Mouse (Mus musculus) lung, adult 2 months (tissue): ENCODE measurements around the gene Pramel4. TPM values are rescaled to one million over a fixed set of nuclear protein-coding genes. Genes with fewer than 3 reads are reported as not detected.
"Not testable (repeated sequence)": the region's sequence is repeated elsewhere in the genome, so short reads cannot be mapped to it uniquely, and the experiment has no call there.

Experiments used
- DNase-seq: peaks from one replicate; pipeline ENCODE4 v3.0.0; 2022
- H3K4me1 ChIP-seq: fragments of 200-500 bp; 2 replicates; pipeline ENCODE4 v1.6.1; 2011; ENCODE audit warnings: low read length; ENCODE audit not compliant: control insufficient read depth, insufficient read depth
- H3K4me3 ChIP-seq: fragments of 200-500 bp; replicated peaks from 2 replicates; pipeline ENCODE3; 2011; ENCODE audit warnings: low read depth, mild to moderate bottlenecking, control low read depth, low read length; ENCODE audit errors: extremely low read depth
- whole genome bisulfite sequencing: fragments of 180-500 bp; shearing (Covaris S2); methylation state at CpG from one replicate; pipeline ENCODE4 v1.1.7; 2018; 5-methylcytosine and 5-hydroxymethylcytosine counted together
- polyA plus RNA-seq: library from polyadenylated mRNA; depleted of rRNA; stranded (reverse); fragments of >200 nt; gene quantifications from 2 replicates; pipeline ENCODE4 v1.2.3, GENCODE M21; 2012; rRNA removed

Pramel4 gene
- not detected in 2 replicates for polyA plus RNA-seq

DNA sequence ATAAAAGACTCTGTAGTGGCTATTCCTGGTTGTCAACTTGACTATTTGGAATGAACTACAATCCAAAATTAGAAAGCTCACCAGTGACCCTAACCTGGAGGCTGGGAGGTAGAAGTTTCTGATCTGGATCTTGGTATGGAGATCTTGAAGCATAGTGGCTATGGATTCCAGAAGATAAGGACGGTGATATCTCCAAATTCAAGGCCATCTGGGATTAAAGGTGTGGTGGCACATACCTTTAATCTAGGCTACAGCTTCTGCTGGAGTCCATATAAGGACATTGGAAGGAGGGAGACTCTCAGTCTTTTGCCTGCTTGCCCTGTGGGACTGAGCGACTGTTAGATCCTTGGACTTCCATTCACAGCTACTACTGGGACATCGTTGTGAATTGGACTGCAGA is at the start of gene Pramel4:
Gene Pramel4, plus strand, starts transcription at position 301 of the 400 bp plus-strand sequence.
- 80% methylated on average over 3 of the region's 3 CpGs for WGBS
- H3K4me3 ChIP-seq, DNase-seq, H3K4me1 ChIP-seq: not testable (repeated sequence)

DNA sequence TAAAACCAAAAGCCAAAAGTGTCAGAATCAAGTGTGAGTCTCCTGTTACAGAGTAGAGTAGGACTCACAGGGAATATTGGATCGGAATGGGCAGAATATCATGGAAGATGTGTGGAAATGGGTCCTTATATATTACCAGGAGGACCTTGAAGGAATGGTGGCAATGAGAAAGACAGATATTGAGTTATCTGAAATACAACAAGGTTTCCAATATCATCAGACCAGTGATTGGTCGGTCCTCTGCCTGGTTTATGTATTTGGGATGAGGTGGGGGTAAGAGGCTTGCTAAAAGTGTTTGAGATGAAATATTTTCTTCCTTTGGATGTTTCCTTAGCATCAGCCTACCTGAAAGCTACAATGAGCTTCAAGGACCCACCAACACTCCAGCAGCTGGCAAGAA is 47.2 kb downstream of the Pramel4 start, which contains the start of gene Gm13102:
Gene Gm13102, plus strand, starts transcription at position 301 of the 400 bp plus-strand sequence.
- not testable (repeated sequence) for DNase-seq, H3K4me3 ChIP-seq, H3K4me1 ChIP-seq
- 78% methylated on average over 1 of the region's 2 CpGs for WGBS

Other genes with a start within 250 kb of the Pramel4 start
- gene Gm13084, start 243.0 kb upstream of the Pramel4 start, polyA plus RNA-seq: not detected in 2 replicates
- not detected in 2 replicates for gene Gm13103, start 212.6 kb upstream of the Pramel4 start, polyA plus RNA-seq
- gene Pramef6, start 158.7 kb upstream of the Pramel4 start, polyA plus RNA-seq: not detected in 2 replicates
- not detected in 2 replicates for gene Pramef25, start 108.1 kb upstream of the Pramel4 start, polyA plus RNA-seq
- not detected in 2 replicates for gene Gm13101, start 92.2 kb upstream of the Pramel4 start, polyA plus RNA-seq
- gene Pramef17, start 64.8 kb upstream of the Pramel4 start, polyA plus RNA-seq: not detected in 2 replicates
- gene Gm13102, start 47.3 kb downstream of the Pramel4 start, polyA plus RNA-seq: not detected in 2 replicates
- not detected in 2 replicates for gene Oog3, start 103.5 kb downstream of the Pramel4 start, polyA plus RNA-seq
- gene Oog2, start 131.6 kb downstream of the Pramel4 start, polyA plus RNA-seq: not detected in 2 replicates
- not detected in 2 replicates for gene C87977, start 154.2 kb downstream of the Pramel4 start, polyA plus RNA-seq
- gene Pramel5, start 221.4 kb downstream of the Pramel4 start, polyA plus RNA-seq: not detected in 2 replicates